Mouse (Mus musculus) MN1 (cell line): ENCODE results near the gene Dnah17.

Experiments used
- DNase-seq: peaks from one replicate; pipeline ENCODE4 v3.0.0-alpha.2; 2016; ENCODE audit warnings: low spot score

Dnah17 gene

DNA sequence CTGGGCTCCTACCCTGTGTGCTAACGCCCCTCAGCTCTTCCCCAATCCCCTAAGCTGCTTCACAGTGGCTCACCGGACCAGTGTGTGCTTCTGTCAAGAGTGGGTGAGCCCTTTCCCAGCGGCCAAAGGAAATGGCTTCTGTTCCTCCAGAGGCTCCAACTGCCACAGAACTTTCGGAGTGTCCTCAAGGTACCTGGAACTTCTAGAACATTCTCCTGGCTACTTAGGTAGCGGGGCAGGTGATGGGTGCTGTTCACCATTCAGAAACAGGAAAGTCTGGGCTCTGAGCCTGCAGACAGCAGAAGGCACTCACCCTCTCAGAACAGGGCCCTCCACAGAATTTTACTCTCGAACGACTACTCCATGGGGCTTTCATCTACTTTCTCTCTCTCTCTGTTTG is at the start of gene Dnah17:
Gene Dnah17, minus strand, starts transcription at position 101 of the 400 bp plus-strand sequence.
- DNase-seq: no peak

DNA sequence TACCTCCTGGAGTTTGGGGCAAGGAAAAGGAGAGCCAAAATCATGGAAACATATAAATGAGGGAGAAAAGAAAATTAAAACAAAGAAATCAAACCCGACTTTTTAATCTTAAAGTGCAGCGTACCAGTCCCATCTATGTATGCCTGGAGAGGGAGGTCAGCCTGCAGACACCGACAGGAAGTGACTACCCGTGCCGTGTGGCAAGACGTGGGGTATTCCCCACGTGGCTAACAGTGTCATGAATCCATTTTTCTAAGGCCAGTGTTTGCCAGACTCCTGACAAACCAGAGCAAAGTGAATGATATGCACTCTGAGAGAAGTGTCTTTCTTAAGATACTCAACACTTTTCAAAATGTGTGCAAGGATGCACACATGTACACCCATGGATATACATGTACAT is 49.8 kb upstream of the Dnah17 start:
- no peak for DNase-seq

DNA sequence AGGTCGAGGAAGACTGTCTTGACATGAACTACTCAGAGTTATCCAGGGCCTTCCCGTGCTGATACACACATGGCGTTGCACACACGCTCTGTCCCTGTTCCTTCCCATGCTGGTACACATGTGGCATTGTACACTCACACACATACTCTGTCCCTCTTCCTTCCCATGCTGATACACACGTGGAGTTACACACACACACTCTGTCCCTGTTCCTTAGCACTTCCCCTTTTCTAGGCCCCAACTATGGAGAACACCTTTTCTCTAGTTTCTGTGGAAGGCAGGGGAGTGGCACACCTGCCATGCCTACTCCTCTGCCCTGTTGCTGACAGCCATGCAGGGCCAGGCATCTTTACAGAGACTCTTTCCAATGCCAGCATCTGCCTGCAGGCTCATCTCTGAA is 47.8 kb upstream of the Dnah17 start:
- no peak for DNase-seq

DNA sequence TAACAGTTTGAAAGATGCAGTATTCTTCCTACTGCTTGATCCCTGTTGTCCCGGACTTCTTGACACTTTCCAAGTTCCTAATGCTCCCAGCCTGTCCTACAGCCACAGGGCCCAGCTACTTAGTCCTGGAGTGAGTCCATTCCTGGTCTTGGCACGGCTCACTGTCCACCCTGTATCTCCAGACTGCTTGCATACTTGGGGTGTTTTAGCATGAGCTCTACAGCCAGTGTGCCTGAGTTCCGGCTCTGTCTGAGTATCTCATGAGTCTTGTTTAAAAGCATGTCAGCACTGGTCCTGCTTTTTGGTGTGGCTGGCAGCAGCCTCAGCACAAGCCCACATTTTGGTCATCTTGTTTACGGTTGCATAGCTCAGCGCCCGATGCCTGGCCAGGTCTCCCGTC is 44.3 kb upstream of the Dnah17 start:
- no peak for DNase-seq

DNA sequence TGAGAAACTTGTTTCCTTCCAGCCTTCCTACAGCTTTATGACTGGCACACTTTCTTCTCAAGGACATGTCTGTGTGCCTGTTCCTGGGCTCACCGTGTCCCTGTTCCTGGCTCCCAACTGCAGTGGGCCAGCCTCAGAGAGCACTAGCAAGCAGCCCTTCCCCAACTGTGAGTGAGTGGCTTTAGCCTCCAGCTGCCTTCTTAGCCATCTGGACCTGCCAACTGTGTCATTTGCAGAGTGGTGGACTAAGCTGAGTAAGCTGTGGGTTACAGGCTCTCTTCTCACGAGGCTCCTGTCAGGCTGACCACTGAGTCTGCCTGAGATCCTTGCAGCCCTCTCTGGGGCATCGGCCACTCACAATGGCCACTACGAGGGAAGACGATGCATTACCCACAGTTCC is 42.3 kb upstream of the Dnah17 start:
- no peak for DNase-seq

DNA sequence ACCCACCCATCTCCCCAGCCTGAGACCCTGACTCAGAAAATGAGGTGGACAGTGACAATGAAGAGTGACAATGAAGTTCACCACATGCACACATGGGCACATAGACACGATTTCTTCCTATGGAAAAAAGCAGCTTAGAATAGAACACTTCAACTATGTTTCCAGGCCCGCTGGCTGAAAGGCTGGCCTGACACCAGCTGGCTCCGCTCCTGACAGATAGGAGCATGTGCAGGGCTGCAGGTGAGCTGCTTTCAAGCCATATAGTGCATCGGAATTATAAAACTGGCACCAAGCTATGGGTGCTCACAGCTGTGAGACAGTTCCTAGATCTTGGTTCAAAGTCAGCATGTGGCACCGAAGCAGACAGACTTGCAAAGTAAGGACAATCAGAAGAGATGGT is 39.9 kb upstream of the Dnah17 start:
- no peak for DNase-seq

DNA sequence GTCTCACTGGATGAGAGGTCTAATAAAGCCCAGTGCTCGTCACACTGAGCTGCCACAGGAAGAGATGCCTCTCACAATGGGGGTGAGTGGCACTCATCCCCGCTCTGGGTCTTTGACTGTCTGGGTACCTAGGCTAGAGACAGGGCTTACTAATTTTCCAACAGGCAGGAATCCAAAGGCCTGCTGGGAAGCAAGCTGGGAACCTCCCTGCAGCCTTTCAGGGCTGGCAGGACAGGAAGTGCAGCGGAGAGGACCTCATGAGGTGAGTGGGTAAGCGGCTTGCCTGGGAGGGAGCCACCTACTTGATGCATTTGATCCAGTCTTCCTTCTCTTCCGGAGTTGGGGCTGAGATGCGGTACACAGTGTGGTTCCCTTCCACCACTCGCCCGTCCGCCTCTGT is 38.3 kb upstream of the Dnah17 start:
- no peak for DNase-seq

DNA sequence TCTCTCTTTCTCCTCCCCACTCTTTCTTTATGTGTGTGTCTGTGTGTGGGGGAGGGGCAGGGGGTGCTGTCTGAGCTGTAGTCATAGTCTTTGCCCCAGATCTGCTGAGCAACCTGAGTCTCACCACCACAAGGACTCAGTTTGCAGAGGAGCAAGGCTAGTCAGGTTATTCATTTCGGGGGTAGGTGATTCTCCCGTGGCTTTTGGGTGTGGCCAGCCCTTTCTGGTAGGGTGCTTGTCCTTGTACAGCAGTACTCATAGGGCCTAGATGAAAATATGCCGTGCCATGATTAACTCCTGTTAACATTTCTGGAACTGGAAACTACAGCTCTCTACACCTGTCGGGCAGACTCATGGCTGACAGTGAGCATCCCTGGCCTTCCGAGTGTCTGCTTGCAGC is 36.2 kb upstream of the Dnah17 start:
- no peak for DNase-seq

DNA sequence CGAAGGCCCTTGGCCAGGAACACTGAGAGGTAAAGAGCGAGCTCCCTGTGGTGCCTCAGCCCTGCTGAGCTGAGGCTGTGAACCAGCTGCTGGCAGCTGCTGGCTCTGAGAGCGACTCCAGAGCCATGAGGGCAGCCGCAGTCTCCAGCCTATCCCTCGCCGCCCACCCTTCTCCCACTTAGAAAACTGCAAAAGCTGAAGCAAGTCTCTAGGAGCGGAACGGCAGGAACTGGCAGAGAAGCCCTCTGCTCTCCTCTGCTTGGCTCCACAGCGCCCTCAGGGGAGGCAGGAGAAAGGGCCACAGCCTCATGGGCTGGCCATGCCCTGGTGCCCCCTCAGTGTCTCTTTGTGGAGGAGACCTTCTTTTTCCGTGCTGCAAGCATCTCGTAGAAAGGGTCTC is 35.2 kb upstream of the Dnah17 start:
- no peak for DNase-seq

DNA sequence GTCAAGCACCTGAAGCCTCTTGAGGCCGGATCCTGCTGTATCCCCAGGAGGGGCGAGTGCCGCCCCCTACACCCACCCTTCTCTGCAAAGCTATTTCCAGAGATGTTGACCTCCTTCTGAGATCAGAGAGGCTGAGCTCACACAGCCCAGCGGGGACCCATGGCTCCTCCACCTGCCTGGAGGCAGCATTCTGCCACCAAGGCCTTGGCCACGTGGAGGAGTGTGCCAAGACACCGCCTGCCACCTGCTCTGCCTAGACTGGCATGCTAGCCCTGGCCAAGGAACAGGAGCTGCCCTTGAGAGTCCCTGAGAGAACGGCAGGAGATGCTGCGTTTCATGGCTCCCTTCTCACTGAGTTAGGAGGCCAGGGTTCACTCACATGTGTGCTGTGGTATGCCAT is 34.1 kb upstream of the Dnah17 start:
- DNase-seq: no peak

DNA sequence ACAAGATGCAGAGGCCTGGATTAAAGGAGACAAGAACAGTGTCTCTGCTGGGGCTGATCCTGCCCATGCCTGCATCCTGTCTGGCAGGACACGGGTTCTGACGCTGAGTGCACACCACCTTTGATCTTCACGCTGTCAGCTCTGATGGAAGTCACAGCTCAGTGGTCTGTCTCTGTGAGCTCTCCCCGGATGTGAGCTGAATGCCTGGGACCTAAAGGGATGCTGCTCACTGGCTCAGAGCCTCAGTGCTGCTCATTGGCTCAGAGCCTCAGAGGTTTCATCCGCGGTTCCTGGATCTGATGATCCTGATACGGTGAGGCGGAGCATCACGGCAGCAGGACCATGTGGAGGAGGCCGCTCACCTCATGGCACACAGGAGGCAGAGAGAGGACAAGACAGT is 31.8 kb upstream of the Dnah17 start:
- no peak for DNase-seq

DNA sequence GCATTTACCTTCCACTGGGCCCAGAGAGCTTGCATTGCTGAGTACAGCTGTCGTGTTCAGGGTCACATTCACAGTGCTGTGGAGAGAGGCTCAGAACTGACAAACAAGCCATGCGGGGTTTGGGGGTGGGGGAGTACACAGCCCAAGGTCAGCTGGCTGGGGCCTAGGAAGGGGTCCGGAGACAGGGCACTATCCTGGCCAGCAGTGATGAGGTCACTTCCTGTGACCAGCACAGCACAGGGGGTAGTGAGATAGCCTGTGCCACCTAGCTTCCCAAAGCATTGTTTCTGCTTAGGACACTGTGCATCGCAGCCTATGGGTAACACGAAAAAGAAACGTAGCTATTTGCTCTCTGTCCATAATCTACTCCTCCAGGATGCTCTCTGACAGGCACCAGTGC is 30.8 kb upstream of the Dnah17 start:
- no peak for DNase-seq

DNA sequence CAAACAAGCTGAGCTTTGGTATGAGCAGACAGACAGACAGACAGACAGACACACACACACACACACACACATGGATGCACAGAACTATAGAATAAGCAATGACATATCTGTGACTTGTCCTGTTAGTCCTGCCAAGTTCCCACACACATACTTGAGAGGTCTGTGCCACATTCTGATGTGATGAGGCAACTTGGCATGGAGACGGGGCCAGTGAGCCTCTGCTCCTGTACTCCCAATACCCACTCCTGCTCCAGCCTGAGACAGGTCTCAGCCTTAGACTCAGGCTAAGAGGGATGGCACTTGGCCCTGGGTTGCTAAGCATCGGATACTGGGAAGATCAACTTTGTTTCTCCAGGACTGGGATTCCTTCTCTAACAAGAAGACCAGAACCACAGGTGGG is 30.3 kb upstream of the Dnah17 start:
- no peak for DNase-seq

DNA sequence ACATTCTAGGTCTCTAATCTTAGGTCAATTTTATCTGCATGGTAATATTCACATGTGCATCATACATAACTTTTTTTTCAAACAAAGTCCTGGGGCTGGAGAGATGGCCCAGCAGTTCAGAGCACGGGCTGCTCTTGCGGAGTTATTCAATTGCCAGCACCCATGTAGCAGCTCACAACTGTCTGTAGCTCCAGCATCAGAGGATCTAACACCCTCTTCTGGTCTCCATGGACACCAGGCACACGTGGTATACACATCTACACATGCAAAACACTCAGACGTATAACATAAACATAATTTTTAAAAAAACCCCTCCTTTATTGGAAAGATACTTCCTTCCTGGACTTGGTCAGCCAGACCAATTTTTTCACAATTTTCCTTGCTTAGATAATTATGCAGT is 28.3 kb upstream of the Dnah17 start:
- DNase-seq: no peak

DNA sequence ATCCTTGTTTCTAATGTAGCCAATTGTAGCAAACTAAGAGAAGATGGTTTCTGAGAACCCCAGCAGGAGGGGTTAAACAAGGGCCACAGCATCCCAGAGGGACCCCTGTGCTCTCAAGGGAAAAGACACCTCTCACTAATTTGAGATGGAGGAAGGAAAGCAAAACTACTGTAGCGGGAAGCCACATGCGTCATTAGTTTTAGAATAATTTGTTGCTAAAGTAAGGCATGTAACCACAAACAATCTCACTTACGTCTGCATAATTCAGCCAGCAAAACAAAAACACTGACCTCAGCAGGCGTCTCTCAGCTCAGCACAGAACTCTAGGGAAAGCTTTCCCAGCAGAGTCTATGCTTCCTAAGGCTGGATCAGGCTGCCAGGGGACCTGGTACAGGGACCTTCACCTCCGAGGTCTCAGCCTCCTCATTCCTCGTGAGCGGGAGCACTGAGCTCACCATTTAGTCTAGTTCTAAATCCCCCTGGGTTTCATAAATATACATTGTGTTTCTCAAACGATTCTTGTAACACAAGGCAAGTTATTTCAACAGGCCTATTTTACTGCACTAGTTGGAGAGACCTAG is 26.1 kb upstream of the Dnah17 start:
- DNase-seq: no peak

DNA sequence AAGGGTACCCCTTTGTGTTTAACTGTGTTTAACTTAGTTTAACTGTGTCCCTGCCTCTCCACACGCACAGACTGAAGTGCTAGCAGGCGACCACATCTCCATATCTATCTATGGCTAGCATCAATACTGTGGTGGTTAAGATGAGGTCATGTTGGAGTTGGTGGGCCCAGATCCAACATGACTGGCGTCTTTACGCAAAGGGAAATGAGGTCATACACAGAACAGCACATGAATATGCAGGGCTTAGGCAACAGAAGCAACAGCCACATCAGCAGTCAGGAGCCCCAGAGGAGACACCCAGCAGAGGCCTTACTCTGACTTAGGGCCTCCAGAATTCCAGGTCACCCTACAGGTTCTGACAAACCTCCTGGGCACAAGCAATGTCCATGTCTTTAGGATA is 22.5 kb upstream of the Dnah17 start:
- DNase-seq: peak; percentile 73

DNA sequence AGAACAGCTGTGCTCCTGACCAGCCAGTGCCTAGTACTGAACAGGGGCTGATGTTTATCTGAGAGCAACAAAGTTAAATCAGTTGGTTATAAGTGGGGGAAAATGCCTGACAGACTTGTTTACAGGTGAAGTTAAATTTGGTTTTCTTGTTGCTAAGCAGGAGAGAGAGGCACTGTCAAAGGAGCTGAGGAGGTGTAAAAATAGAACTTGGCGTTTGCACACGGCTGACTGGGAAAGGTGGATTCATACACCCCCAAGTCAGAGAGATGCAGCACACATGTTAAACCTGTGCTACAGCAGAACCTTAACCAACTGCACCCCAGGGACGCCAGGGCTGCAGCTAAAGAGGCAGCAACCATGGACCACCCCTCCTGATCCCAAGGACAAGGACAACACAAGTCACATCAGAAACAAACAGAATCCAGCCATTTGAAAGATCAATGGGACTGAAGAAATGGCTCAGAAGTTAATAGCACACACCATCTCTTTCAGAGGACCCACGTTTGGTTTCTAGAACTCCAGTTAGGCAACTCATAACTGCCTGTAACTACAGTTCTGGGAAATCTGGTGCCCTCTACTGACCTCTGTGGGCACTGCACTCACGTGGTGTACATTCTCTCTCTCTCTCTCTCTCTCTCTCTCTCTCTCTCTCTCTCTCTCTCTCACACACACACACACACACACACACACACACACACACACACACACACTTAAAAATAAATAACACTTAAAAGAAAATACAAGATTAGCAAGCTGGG is 21.2 kb upstream of the Dnah17 start:
- no peak for DNase-seq

DNA sequence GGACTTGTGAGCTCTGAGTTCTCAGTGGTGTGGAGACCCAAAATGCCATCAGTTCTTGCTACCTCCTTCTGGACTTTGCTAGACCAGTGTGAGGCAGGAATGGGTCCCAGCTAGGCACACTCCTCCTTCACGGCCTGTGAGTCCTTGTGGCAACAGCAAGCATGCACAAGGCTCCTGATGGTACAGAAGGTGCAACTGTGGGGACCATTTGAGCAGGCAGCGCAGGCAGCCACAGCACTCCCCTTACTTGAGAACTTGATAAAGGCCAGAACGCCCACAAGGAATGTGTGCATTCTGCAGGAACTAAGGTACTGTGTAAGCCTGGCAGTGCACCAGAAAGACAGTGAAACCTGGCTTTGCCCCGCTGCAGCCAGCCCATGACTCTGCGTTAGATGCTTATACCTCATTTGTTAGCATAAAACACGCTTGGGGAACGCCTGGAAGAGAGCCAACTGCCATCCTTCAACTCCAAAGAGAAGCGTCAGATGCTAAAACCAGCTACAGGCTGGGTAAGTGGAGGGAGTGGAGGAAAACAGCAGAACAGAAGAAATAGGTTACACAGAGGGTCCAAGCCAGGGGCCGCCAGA is 19.8 kb upstream of the Dnah17 start:
- no peak for DNase-seq

DNA sequence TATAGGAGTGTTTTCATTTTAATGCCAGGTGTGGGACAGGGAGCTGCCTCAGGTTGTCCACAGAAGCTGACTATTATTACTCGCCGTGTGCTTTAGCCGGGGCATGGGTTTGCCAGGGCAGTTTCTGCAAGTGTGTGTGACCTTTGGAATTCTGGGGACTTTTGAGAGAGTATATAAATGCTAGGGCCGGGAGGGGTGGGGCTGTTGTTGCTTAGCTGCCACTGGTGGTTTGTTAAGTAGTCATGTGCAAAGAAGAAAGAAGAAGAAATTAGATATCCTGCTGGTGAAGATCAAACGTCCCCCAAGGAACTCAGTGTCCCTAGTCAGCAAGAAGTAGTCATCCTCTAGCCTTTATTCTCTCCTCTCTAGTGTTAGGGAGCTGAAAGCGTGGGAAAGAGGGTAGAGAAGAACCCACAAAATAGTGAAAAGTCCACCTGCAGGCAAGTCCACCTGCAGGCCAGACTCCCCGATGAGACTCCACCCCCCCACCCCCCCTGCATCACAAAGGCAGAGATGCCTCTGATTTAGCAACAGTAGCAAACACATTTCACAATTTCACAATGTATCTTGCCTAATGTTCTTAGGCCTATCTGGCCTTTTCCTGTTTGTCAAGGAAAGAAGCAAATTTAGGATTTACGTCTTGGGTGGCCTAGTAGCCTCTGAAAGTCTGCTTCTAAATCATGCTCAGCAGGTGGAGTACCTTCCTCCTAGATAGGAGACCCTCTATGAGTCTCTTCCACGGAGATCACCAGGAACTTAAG is 17.6 kb upstream of the Dnah17 start:
- DNase-seq: no peak

DNA sequence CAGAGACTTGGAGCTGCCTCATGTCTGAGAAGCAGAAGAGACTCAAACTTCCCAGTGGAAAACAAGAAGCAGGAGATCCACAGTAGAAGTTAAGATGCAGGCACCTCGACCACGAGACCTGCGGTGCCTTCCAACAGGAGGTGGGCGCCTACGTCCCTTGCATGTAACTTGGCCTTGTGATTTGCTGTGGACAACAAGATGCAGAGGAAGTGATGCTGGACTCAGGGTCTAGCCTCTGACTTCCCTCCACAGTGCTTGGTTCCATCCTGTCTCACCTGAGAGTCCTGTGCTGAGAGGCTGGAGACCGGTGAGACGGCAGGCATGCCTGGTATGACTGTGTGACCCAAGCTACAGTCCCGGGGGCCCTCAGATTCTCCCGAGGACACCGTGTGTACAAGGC is 16.0 kb upstream of the Dnah17 start:
- no peak for DNase-seq

DNA sequence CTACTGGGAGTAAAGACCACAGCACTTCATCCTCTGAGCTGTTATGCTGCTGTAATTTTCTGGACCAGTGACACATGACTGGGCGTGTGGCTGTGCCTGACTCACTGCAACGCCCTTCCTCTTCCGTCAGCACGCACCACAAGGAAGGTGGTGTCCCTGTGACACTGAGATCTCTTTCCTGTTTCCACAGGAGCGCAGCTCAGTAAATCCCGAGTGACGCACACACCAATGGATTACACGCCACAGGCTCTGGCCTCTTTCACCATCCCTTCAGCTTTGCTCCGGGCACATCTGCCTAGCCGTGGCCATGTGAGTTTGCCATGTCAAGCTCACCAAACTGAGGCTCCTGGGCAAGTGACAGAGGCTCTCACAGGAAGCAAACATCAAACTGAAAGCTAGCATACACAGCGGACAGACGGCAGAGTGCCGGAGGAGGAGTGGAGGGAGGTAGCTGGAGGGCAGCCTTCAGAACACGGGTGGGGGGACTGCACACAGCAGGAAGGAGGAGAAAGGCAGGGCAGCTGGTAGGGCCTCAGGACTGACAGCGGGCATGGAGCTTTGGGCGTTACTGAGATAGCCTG is 15.4 kb upstream of the Dnah17 start:
- no peak for DNase-seq

DNA sequence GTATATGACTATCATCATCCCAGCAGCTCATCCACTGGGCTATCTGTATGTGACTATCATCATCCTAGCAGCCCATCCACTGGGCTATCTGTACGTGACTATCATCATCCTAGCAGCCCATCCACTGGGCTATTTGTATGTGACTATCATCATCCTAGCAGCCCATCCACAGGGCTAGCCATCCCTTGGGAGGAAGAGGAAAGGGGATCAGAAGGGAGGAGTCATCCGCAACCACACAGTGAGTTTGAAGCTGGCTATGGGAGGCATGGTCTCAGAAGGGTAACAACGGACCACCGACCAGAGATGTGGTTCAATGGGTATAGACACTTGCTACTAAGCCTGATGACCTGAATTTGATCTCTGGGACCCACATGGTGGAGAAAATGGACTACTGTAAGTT is 14.7 kb upstream of the Dnah17 start:
- no peak for DNase-seq

DNA sequence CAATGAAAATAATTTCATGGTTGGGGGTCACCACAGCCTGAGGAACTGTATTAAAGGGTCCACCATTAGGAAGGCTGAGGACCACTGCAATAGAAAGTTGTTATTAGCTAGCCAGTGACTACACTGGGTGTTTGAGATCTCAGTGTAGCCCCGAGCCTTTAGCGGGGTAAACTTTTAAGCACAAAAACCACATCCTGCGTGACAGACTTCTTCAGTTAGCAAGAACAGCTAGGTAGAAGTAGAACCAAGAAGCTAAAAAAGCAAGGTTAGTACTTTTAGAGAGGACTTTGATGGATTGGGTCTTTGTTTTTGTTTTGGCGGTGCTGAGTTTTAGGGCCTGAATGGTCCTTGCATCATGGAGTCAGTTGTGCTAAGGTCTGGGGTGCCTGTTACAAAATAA is 13.3 kb upstream of the Dnah17 start:
- DNase-seq: no peak
